Mouse (Mus musculus) testis, adult 2 months (tissue): ENCODE data around the gene Cep85l. TPM values are rescaled to one million over a fixed set of nuclear protein-coding genes. Genes with fewer than 3 reads are reported as not detected.

Source experiments
- H3K27ac ChIP-seq: fragments of 200-500 bp; 2 replicates; pipeline ENCODE4 v1.5.1; 2012; ENCODE audit warnings: low read depth, low read length; ENCODE audit not compliant: control insufficient read depth, insufficient read depth
- H3K27me3 ChIP-seq: fragments of 200-500 bp; 2 replicates; pipeline ENCODE4 v1.6.1; 2012; ENCODE audit warnings: mild to moderate bottlenecking, low read length, moderate library complexity; ENCODE audit not compliant: control insufficient read depth, insufficient read depth
- H3K36me3 ChIP-seq: fragments of 200-500 bp; 2 replicates; pipeline ENCODE4 v1.6.1; 2012; ENCODE audit warnings: mild to moderate bottlenecking, low read length; ENCODE audit not compliant: control insufficient read depth, insufficient read depth
- H3K4me1 ChIP-seq: fragments of 200-500 bp; 2 replicates; pipeline ENCODE4 v1.6.1; 2012; ENCODE audit warnings: low read length; ENCODE audit not compliant: control insufficient read depth, insufficient read depth
- H3K4me3 ChIP-seq: fragments of 200-500 bp; 2 replicates; pipeline ENCODE4 v1.5.1; 2012; ENCODE audit warnings: low read depth, mild to moderate bottlenecking, low read length, moderate library complexity, mixed read lengths; ENCODE audit not compliant: control insufficient read depth
- CTCF ChIP-seq: fragments of 200-500 bp; IDR thresholded peaks from 2 replicates; pipeline ENCODE4 v1.5.1; 2012; ENCODE audit warnings: low read depth, mild to moderate bottlenecking, inconsistent platforms, low read length, moderate library complexity; ENCODE audit not compliant: control insufficient read depth, insufficient read depth, insufficient replicate concordance
- POLR2A ChIP-seq: fragments of 200-500 bp; IDR thresholded peaks from 2 replicates; pipeline ENCODE4 v1.6.1; 2012; ENCODE audit warnings: low read depth, mild to moderate bottlenecking, inconsistent platforms, low read length, moderate library complexity; ENCODE audit not compliant: control insufficient read depth
- polyA plus RNA-seq: library from polyadenylated mRNA; depleted of rRNA; stranded (reverse); fragments of >200 nt; gene quantifications from 2 replicates; pipeline ENCODE4 v1.2.3, GENCODE M21; 2012; rRNA removed

Cep85l gene
- polyA plus RNA-seq: 147 and 189 TPM in 2 replicates

DNA sequence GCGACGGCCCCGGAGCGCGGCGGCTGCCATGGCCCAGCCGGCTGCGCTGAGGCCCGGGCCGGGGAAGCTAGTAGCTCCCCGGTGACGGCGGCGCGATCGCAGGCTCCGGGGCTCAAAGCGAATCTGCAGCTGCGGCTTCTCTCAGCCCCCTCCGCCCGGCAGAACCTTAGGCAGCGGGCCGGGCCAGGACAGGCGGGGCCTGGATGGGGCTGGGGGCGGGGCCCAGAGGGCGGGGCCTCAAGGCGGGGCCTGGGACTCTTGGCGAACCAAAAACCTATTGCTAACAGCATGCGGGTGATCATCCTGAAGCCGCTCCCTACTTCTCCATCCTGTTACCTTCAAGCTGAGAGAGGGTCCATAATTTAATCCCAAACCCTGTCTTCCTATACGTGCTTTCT is at the start of gene Cep85l:
TSS of gene Cep85l (minus strand) at position 239 of the 398 bp plus-strand sequence.
- H3K4me3 ChIP-seq: peak within 1 kb of the TSS; percentile 95
- H3K4me1 ChIP-seq: peaks cover 4% of the 10 kb centered on the region
- H3K27me3 ChIP-seq: no peaks in the 10 kb centered on the region
- TF ChIP-seq CTCF (no peak), POLR2A (peak; percentile 59)
- H3K27ac ChIP-seq: peak within 1 kb of the TSS; percentile 93
- no peaks in the 10 kb centered on the region for H3K36me3 ChIP-seq

DNA sequence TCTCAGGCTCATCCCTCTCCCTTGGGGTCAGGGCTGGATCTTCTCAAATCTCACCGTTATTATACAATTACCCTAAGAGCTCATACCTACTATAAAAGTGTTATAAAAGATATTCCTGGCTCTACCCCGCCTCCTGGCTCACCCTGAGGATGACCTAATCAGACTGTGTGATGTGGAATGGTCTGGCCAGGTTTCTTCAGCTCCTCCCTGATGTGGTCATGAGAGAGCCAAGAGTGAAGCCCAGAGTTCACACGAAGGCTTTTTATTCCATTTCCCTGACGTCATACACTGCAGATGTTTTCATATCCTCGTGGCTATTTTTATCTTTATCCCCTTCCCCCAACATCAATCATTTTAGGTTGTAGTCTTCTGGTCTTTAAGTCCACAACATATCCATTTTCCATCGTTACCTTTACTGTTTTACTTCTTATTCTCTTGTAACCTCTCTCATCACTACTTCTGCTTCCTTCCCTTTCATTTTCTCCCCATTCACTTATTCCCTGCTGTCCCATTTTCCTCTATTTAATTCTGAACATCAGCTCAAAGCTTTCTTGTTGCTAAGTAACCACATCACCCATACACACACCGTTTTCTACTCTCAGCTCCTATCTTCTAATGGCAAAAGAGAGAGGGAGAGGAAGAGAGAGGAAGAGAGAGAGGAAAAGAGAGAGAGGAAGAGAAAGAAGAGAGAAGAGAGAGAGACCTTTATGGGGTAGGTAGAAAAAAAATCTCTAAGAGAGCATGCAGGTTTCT is 49.1 kb upstream of the Cep85l start:
- no peak overlapping the region for H3K4me3 ChIP-seq
- H3K36me3 ChIP-seq: no peaks in the 10 kb centered on the region
- no peaks in the 10 kb centered on the region for H3K27me3 ChIP-seq
- H3K4me1 ChIP-seq: no peaks in the 10 kb centered on the region
- TF ChIP-seq POLR2A (no peak), CTCF (no peak)
- H3K27ac ChIP-seq: no peak overlapping the region

DNA sequence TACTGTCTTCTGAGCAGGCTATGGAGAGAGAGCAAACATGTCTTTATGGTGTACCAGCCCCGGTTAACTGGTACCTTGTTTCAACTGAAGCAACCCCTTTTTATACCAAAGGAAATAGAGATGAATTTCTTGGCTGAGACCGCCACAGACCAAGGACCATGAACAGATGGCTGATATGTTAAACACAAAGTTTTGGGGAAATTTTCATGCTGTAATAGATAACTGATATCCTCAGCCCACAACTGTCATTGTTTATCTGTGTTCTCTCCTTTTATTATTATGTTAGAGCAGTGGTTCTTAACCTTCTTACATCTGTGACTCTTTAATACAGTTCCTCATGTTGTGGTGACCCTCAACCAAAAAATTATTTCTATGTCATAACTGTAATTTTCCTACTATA is 46.8 kb upstream of the Cep85l start:
- no peaks in the 10 kb centered on the region for H3K27me3 ChIP-seq
- no peak for TF ChIP-seq POLR2A
- no peak for TF ChIP-seq CTCF

DNA sequence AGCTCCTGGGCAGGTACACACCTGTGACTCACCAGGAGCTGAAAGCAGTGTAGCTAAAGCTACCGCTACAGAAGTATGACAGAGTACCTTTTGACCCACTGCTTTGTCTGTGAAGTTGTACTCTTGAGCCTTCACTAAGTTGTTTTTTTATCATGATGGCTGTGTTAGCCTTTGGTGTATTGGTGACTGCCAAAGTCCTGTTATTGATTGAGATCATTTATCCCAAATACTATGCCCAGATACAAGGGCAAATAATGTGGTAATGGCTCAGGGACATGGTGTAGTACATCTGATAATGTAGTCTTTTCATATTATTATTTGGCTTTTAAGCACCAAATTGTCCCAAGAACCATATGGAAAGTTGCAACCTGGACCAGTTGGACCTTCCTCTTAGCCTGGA is 43.3 kb upstream of the Cep85l start:
- Histone ChIP-seq H3K36me3 (no peaks in the 10 kb centered on the region), H3K4me3 (no peak overlapping the region), H3K27me3 (no peaks in the 10 kb centered on the region), H3K4me1 (no peaks in the 10 kb centered on the region), H3K27ac (no peak overlapping the region)
- no peak for TF ChIP-seq POLR2A
- TF ChIP-seq CTCF: no peak

More for the DNA sequence above, 46.8 kb upstream of the Cep85l start:
- H3K4me3 ChIP-seq: no peak overlapping the region
- no peaks in the 10 kb centered on the region for H3K4me1 ChIP-seq
- H3K36me3 ChIP-seq: no peaks in the 10 kb centered on the region
- no peak overlapping the region for H3K27ac ChIP-seq

DNA sequence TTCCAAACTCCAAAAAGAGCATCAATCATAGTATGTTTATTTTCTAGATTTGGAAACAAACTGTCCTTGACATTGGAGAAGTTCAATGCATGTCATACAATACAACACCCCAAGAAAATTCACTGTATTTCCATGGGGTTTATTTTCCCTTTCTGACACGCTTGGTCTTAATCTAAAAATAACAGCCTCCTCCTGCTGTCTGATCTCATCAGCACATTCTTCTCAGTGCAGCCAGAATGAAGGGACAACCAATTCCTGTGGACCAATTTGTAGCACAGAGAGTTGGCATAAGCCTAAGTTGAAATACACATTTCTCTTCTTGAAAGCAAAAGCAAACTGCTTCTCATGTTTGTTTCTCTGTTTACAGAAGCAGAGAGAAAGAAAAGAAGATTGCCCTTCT is 42.5 kb upstream of the Cep85l start:
- no peak for TF ChIP-seq CTCF
- TF ChIP-seq POLR2A: no peak
- Histone ChIP-seq H3K27me3 (no peaks in the 10 kb centered on the region), H3K4me1 (no peaks in the 10 kb centered on the region), H3K36me3 (no peaks in the 10 kb centered on the region), H3K4me3 (no peak overlapping the region), H3K27ac (no peak overlapping the region)

DNA sequence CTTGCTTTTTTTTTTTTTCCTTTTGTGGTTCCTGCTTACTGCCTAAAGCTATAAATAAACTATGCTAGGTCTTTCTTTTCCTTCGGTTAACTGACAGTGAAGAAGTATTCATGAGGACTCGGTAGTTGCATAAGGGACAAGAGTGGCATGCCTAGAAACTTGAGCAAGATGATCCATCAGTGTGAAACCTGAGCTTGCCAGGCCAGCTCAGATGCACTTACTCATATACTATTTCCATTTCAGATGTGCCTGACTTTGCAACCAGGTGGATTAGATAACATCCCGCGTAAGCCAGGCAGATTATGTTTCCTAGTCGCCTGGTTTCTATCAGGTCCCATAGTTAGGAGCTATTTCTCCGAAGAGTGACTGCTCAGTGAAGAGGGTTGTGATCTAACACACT is 41.9 kb upstream of the Cep85l start:
- Histone ChIP-seq H3K4me1 (no peaks in the 10 kb centered on the region), H3K4me3 (no peak overlapping the region), H3K27ac (no peak overlapping the region), H3K36me3 (no peaks in the 10 kb centered on the region), H3K27me3 (no peaks in the 10 kb centered on the region)
- TF ChIP-seq POLR2A (no peak), CTCF (no peak)

DNA sequence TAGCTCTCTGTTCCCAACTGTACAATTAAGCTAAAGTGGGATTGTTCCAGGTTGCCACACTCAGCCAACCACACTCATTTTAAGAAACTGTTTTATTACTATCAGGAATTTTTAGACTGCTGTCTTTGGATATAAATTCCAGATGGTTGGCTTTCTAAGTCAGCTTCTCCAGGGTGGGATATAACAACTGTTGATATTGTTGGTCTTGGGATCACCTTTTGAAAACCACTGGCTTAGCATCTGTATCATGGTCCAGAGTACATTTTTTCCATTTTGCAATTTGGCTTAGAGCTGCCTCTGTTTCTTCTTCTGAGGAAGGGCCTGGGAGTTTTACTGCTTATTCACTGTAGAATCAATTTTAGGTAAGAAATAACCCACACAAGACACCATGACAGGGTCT is 40.3 kb upstream of the Cep85l start:
- no peaks in the 10 kb centered on the region for H3K27me3 ChIP-seq
- no peaks in the 10 kb centered on the region for H3K36me3 ChIP-seq
- TF ChIP-seq CTCF (no peak), POLR2A (no peak)
- no peak overlapping the region for H3K4me3 ChIP-seq
- no peak overlapping the region for H3K27ac ChIP-seq
- H3K4me1 ChIP-seq: no peaks in the 10 kb centered on the region
